Mouse (Mus musculus) heart, adult 8-10 months (tissue): ENCODE data around the gene Hps5. TPM values are rescaled to one million over a fixed set of nuclear protein-coding genes. Genes with fewer than 3 reads are reported as not detected.
"Not testable (repeated sequence)": the region's sequence is repeated elsewhere in the genome, so short reads cannot be mapped to it uniquely, and the experiment has no call there.

Experiments
- DNase-seq: peaks from one replicate; pipeline ENCODE4 v3.0.0; 2022; ENCODE audit warnings: low spot score
- total RNA-seq, 4 experiments: library from RNA; stranded (reverse); gene quantifications; 2 replicates each; pipeline ENCODE4 v1.2.4; 2022

Hps5 gene
- total RNA-seq: 10 to 100 TPM in 1 of 4 experiments, 1 to 10 TPM in 3; 8.0 to 10.3 (median 9.4) TPM

- peak; percentile 96 for DNase-seq
These were observed at the start of gene Hps5, which contains the start of gene Gtf2h1 for GRCm38 (mm10) chr7:46795287-46796205. Hps5 (minus strand) TSS chr7:46796064. Gtf2h1 (plus strand) TSS chr7:46796103.

DNA sequence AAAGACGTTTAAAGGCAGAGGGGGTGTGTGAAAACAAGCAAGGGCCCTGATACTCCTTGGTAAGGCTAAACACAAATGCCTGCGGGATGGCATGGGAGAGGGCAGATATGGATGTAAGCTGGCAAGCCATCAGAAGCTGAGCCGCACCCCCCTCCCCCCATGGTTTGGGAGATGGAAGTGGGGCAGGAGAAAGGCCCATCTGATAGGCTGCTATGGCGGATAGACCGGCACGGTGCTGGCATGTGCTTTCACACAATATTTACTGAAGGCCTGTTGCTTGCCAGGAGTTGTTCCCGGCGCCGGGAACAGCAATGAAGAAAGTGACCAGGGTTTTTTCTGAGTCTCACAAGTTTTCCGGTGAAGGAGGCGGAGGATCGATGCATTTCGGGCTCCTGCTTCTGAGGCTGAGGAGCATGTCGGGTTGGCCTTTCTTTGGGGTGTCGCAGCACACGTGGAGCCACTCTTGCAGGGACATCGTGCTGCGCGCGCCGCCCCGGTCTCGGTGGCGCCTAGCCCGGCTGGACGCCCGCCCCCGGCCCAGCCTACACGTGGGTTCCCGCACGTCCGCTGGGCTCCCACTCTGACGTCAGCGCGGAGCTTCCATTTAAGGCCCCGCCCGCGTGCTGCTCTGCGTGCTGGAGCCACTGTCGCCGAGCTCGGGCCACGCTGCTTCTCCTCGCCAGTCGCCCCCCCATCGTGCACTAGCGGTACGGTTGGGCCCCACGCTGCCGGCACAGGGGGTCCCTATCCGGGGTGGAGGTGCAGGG lies 49.5 kb upstream of the Hps5 start:
- peak; percentile 91 for DNase-seq

GRCm38 (mm10) chr7:46843576-46843975 lies 47.7 kb upstream of the Hps5 start:
- DNase-seq: no peak

DNA sequence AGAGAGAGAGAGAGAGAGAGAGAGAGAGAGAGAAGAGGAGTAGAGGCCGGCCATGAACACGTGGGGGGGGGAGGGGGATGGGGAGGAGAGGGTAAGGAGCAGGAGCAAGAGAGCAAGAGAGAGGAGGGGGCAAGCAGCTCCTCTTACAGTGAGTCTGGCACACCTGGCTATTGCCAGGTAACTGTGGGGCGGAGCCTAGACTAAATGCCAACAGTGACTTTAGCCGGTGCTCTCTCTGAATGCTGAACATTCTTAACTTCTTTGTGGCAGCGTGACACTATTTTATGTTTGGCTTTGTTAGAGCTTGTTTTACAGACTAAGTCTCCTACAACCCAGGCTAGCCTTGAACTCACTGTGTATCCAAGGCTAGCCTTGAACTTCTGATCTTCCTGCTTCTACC lies 46.4 kb upstream of the Hps5 start:
- no peak for DNase-seq

DNA sequence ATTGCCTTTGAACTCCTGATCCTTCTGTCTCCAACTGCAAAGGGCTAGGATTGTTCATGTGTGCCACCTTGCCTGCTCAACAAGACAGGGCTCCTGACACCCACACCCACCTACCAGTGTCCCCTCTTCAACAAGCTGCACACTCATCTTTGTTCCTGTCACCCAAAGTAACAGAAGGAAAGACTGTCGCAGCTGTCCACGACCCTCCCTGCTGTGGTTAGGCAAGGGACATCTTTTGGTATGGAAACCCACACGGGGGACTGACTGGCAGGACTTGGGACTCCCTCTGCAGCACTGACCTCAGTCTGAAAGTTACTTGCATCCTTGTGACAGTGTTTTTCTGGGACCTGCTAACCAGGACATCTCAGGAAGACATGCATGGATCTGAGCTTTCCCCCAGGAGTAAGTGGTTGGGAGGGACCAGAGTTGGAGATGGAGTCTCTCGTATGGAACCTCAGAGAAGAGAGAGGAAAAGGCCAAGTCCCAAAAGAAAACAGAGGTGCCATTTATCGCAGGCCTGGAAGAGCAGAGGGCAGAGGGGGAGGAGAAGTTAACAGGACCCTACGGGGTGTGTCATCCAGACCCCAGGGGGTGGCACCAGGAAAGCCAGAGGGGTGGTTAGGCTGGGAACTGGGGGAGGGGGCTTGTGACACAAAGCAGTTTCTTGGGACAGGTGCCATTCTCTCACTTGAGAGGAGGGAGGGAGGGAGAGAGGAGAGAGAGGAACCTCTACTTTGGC lies 45.1 kb upstream of the Hps5 start, which contains the start of gene Ldha:
Gene Ldha (plus strand): TSS at position 689 of the 739 bp plus-strand sequence.
- DNase-seq: no peak

- no peak for DNase-seq
These were observed 44.5 kb upstream of the Hps5 start for GRCm38 (mm10) chr7:46840326-46840725.

- no peak for DNase-seq
These were observed 44.0 kb upstream of the Hps5 start for GRCm38 (mm10) chr7:46839861-46840260.

GRCm38 (mm10) chr7:46839446-46839845 lies 43.6 kb upstream of the Hps5 start:
- peak; percentile 23 for DNase-seq

GRCm38 (mm10) chr7:46838891-46839302 lies 43.0 kb upstream of the Hps5 start:
- DNase-seq: peak; percentile 77

- DNase-seq: peak; percentile 67
These were observed 42.3 kb upstream of the Hps5 start for GRCm38 (mm10) chr7:46838104-46838671.

GRCm38 (mm10) chr7:46837073-46837472 lies 41.2 kb upstream of the Hps5 start:
- no peak for DNase-seq

DNA sequence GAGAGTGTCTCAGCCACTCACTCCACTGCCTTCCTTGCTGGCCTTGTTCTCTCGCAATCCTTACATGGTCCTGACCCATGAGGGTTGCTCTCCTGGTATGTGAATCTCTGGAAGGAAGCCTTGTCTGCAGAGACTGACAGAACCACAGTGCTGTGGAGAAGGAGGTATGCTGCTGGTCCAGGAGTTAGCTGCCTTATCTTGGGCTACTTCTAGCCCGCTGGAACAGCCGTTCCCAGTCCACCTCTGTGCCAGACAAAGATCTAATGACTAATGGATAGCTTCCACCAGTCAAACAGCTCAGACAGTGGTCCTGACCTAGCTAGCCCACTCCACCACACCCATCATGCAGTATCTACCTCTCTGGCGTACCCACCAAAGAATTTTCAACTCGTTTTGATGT lies 40.5 kb upstream of the Hps5 start:
- DNase-seq: no peak

- no peak for DNase-seq
These were observed 39.2 kb upstream of the Hps5 start for GRCm38 (mm10) chr7:46834994-46835610.

DNA sequence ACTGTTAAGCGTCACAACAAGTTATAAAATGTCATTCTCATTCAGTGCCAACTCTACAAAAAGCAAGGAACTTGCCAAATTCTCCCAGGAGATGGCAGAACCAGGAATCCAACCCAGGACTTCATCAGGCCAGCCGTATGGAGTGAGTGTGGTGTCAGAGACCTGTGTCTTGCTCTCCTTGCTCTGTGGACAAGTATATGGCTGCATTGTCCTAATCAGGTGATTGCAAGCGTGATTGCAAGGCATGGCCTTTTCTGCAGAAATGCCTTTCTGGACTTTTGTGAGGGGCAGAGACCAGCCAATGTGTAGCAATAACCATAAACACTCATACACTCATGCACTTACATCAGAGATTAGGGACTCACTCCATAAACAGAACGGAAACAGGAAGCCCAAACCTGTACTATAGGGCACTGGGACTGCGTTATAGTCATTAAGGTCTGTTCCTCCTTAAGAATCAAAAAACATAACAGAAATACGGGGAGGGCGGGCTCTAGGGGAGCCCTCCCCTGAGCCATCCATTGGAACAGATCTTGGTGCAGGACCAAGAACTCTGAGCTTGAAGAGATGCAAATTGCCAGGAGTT lies 37.9 kb upstream of the Hps5 start:
- no peak for DNase-seq

DNA sequence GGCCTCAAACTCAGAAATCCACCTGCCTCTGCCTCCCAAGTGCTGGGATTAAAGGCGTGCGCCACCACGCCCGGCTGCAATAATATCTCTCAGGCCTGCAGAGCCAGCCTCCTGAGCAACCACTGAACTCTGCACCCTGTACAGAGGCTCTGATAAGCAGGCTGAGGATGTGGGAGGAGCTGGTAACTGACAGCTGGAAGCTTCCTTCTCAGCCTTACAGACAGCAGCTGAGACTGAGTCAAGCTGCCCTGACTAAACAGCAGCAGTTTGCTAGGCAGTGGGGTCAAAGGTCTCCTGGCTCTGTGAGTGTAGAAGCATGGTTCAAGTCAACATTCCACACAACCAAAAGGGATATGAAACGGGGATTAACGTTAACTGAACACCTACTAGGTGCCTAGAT lies 37.4 kb upstream of the Hps5 start:
- DNase-seq: peak; percentile 48

DNA sequence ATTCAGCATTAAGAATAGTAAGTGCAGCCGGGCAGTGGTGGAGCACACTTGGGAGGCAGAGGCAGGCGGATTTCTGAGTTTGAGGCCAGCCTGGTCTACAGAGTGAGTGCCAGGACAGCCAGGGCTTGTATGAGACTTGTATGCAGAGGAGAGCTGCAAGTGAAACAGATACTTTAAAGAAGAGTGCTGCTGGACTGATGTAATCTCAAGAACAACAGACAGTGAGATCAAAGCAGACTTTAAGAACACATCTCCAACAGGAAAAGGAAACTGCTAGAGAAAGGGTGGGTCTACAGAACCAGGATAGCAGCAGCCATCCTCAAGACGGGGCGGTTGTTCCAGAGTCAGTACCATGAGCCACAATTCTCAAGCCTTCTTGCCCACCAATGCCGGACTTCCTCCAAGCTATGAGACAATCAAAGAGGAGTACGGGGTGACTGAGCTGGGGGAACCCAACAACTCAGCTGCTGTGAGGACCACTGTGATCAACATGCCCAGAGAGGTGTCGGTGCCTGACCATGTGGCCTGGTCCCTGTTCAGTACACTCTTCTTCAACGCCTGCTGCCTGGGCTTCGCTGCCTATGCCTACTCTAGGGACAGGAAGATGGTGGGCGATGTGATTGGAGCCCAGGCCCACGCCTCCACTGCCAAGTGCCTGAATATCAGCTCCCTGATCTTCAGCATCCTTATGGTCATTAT lies 36.4 kb upstream of the Hps5 start:
- DNase-seq: not testable (repeated sequence)

DNA sequence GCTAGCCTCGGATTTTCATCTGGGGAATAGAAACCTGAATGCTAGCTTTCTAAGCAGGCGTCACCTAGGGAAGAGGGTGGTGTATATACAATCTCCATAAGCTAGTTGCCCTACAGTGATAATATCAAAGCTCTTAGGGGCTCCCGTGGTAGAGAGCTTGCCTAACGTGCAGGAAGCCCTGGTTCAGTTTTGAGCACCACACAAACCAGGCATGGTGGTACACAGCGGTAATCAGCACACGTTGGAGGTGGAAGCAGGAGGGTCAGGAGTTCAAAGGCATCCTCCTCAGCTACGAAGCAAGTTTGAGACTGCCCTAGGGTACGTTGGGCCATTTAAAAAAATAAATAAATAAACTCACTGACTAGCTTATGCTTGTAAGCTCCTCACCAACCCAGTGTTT lies 35.8 kb upstream of the Hps5 start:
- no peak for DNase-seq

GRCm38 (mm10) chr7:46830799-46831590 lies 35.1 kb upstream of the Hps5 start:
- peak; percentile 22 for DNase-seq

DNA sequence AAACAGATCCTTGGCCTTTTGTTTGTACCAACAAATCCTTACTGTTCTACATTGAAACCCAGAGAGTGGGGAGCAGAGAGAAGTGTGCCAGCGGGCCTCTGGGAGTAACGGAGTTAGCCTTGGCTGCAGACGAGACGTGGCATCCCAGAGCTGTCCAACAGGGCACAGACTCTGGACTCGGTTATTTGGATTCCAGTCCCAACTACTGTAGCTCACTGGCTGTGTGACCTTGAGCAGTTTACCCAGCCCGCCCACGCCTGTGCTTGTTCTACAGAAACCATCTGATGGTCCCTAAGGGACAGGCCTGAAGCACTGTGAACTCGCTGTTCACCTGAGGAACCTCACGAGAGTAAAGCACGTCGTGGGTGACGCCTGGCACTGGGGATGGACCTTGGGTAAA lies 34.0 kb upstream of the Hps5 start:
- no peak for DNase-seq
